Mouse (Mus musculus) G1E (cell line): ENCODE measurements at regions not wholly inside any gene's neighbourhood (a gene's known extent, or its start where the extent isn't known, plus 50 kb on each side); places are given as distances from the start of the nearest gene placed in this dataset.

ENCODE experiments used
- ATAC-seq: 2 replicates; pipeline ENCODE4 v1.8.0; 2016; ENCODE audit warnings: mild to moderate bottlenecking; ENCODE audit not compliant: insufficient number of reproducible peaks, poor library complexity, low FRiP score, severe bottlenecking; ENCODE audit errors: extremely low read depth
- DNase-seq: peaks from one replicate; pipeline ENCODE4 v3.0.0; 2012; ENCODE audit warnings: low spot score
- H3K27me3 ChIP-seq: 2 replicates; pipeline ENCODE4 v1.6.1; 2012; ENCODE audit warnings: mild to moderate bottlenecking, low read length, inconsistent platforms; ENCODE audit not compliant: insufficient read depth
- H3K36me3 ChIP-seq: replicated peaks from 2 replicates; pipeline ENCODE3; 2012; ENCODE audit warnings: mild to moderate bottlenecking, inconsistent platforms
- H3K4me1 ChIP-seq: 2 replicates; pipeline ENCODE4 v1.6.1; 2012; ENCODE audit warnings: low read depth, low read length, inconsistent platforms, mixed read lengths; ENCODE audit not compliant: insufficient read depth
- H3K4me3 ChIP-seq: 2 replicates; pipeline ENCODE4 v1.5.1; 2012; ENCODE audit warnings: low read depth, mild to moderate bottlenecking, inconsistent platforms, low read length, moderate library complexity, mixed read lengths
- H3K9me3 ChIP-seq: replicated peaks from 2 replicates; pipeline ENCODE4 v1.6.1; 2012; ENCODE audit warnings: inconsistent platforms
- CTCF ChIP-seq: IDR thresholded peaks from 2 replicates; pipeline ENCODE4 v1.5.1; 2012; ENCODE audit warnings: low read depth, low read length, inconsistent platforms, mixed read lengths
- GATA1 ChIP-seq: IDR thresholded peaks from 2 replicates; pipeline ENCODE4 v1.6.1; 2012; ENCODE audit warnings: borderline replicate concordance, low read length, inconsistent platforms, mixed read lengths
- GATA2 ChIP-seq: IDR thresholded peaks from 2 replicates; pipeline ENCODE4 v1.6.1; 2012; ENCODE audit warnings: low read depth, low read length, inconsistent platforms, borderline replicate concordance
- POLR2AphosphoS5 ChIP-seq: IDR thresholded peaks from 2 replicates; pipeline ENCODE4 v1.6.1; 2012; ENCODE audit warnings: low read depth, low read length, inconsistent platforms; ENCODE audit not compliant: insufficient replicate concordance
- TAL1 ChIP-seq: conservative IDR thresholded peaks from 2 replicates; pipeline ENCODE4 v1.6.1; 2012; ENCODE audit warnings: low read depth, low read length, inconsistent platforms, mixed read lengths

GRCm38 (mm10) chr17:87558419-87558818 is 77.4 kb upstream of the Epcam start:
- no peak for TF ChIP-seq GATA2
- TF ChIP-seq CTCF, result no peak
- TF ChIP-seq GATA1, result no peak
- TF ChIP-seq TAL1, result no peak
- no peak for TF ChIP-seq POLR2AphosphoS5
- ATAC-seq, result no peak
- no peak for DNase-seq
- Histone ChIP-seq H3K27me3 (peaks cover 5% of the 10 kb centered on the region), H3K4me3 (no peak overlapping the region), H3K36me3 (no peaks in the 10 kb centered on the region), H3K9me3 (no peaks in the 10 kb centered on the region), H3K4me1 (no peaks in the 10 kb centered on the region)

GRCm38 (mm10) chr17:87559641-87560040 is 76.1 kb upstream of the Epcam start:
- Histone ChIP-seq H3K4me3 (no peak overlapping the region), H3K36me3 (no peaks in the 10 kb centered on the region), H3K4me1 (no peaks in the 10 kb centered on the region), H3K9me3 (no peaks in the 10 kb centered on the region), H3K27me3 (peaks cover 5% of the 10 kb centered on the region)
- TF ChIP-seq GATA1, result no peak
- no peak for TF ChIP-seq POLR2AphosphoS5
- no peak for TF ChIP-seq GATA2
- TF ChIP-seq CTCF, result no peak
- no peak for TF ChIP-seq TAL1
- DNase-seq, result no peak
- no peak for ATAC-seq

GRCm38 (mm10) chr17:87560923-87561322 is 74.9 kb upstream of the Epcam start:
- H3K4me1 ChIP-seq, result no peaks in the 10 kb centered on the region
- DNase-seq (no peak), ATAC-seq (no peak)
- no peaks in the 10 kb centered on the region for H3K36me3 ChIP-seq
- H3K4me3 ChIP-seq, result no peak overlapping the region
- TF ChIP-seq GATA2, result no peak
- no peak for TF ChIP-seq CTCF
- no peak for TF ChIP-seq TAL1
- no peak for TF ChIP-seq POLR2AphosphoS5
- no peaks in the 10 kb centered on the region; the same call in 1 of the 2 replicates for H3K27me3 ChIP-seq
- H3K9me3 ChIP-seq, result no peaks in the 10 kb centered on the region

GRCm38 (mm10) chr17:87563375-87563774 is 72.4 kb upstream of the Epcam start:
- Histone ChIP-seq H3K36me3 (no peaks in the 10 kb centered on the region), H3K27me3 (peaks cover 6% of the 10 kb centered on the region; the same call in 1 of the 2 replicates)
- no peak for ATAC-seq

GRCm38 (mm10) chr17:87565631-87566030 is 70.1 kb upstream of the Epcam start:
- DNase-seq (no peak), ATAC-seq (no peak)
- Histone ChIP-seq H3K4me1 (no peaks in the 10 kb centered on the region), H3K9me3 (no peaks in the 10 kb centered on the region), H3K27me3 (peaks cover 8% of the 10 kb centered on the region), H3K36me3 (no peaks in the 10 kb centered on the region), H3K4me3 (no peak overlapping the region)
- TF ChIP-seq GATA2, result no peak
- no peak for TF ChIP-seq POLR2AphosphoS5
- no peak for TF ChIP-seq TAL1
- TF ChIP-seq CTCF, result no peak
- no peak for TF ChIP-seq GATA1

More at GRCm38 (mm10) chr17:87563375-87563774, 72.4 kb upstream of the Epcam start:
- Histone ChIP-seq H3K4me3 (no peak overlapping the region), H3K9me3 (no peaks in the 10 kb centered on the region), H3K4me1 (no peaks in the 10 kb centered on the region)
- no peak for TF ChIP-seq POLR2AphosphoS5
- TF ChIP-seq TAL1, result no peak
- TF ChIP-seq GATA1, result no peak
- no peak for TF ChIP-seq CTCF
- no peak for TF ChIP-seq GATA2
- DNase-seq, result no peak

GRCm38 (mm10) chr17:87566296-87566695 is 69.5 kb upstream of the Epcam start:
- H3K27me3 ChIP-seq, result peaks cover 12% of the 10 kb centered on the region

More at GRCm38 (mm10) chr17:87566296-87566695, 69.5 kb upstream of the Epcam start:
- Histone ChIP-seq H3K4me3 (no peak overlapping the region), H3K9me3 (no peaks in the 10 kb centered on the region), H3K36me3 (no peaks in the 10 kb centered on the region), H3K4me1 (0 out of 2 replicates have a peak, but pooled peaks cover under 1% of the 10 kb centered on the region)
- ATAC-seq (no peak), DNase-seq (no peak)
- TF ChIP-seq TAL1 (no peak), CTCF (no peak), POLR2AphosphoS5 (no peak), GATA2 (no peak), GATA1 (no peak)
